Mouse (Mus musculus) thymus, postnatal 25 days (tissue): ENCODE results near the gene Grin1.
A peak's percentile ranks its signal among the peaks of the same experiment; 100 is the strongest.

ENCODE experiments used
- DNase-seq: peaks from one replicate; pipeline ENCODE4 v3.0.0; 2022

Grin1 gene

GRCm38 (mm10) chr2:25311491-25311891 is 7.5 kb downstream of the Grin1 start:
- DNase-seq: no peak

- no peak for DNase-seq
These were observed 8.0 kb downstream of the Grin1 start for GRCm38 (mm10) chr2:25310969-25311368.

- no peak for DNase-seq
These were observed 8.8 kb downstream of the Grin1 start for GRCm38 (mm10) chr2:25310180-25310579.

GRCm38 (mm10) chr2:25305587-25306359 is 13.2 kb downstream of the Grin1 start:
- DNase-seq: no peak

GRCm38 (mm10) chr2:25304657-25305541 is 14.1 kb downstream of the Grin1 start:
- DNase-seq: no peak

GRCm38 (mm10) chr2:25303931-25304656 is 14.9 kb downstream of the Grin1 start:
- DNase-seq: no peak

- DNase-seq: no peak
These were observed 15.5 kb downstream of the Grin1 start for GRCm38 (mm10) chr2:25303452-25303851.

- DNase-seq: no peak
These were observed 20.9 kb downstream of the Grin1 start for GRCm38 (mm10) chr2:25298046-25298445.

GRCm38 (mm10) chr2:25297093-25297492 is 21.9 kb downstream of the Grin1 start:
- no peak for DNase-seq

- no peak for DNase-seq
These were observed 25.3 kb downstream of the Grin1 start for GRCm38 (mm10) chr2:25293706-25294105.

- DNase-seq: peak; percentile 63
These were observed 26.1 kb downstream of the Grin1 start for GRCm38 (mm10) chr2:25292856-25293255.

GRCm38 (mm10) chr2:25292054-25292544 is 26.9 kb downstream of the Grin1 start:
- no peak for DNase-seq

GRCm38 (mm10) chr2:25291184-25292053 is 27.6 kb downstream of the Grin1 start:
- no peak for DNase-seq

GRCm38 (mm10) chr2:25290816-25291130 is 28.2 kb downstream of the Grin1 start:
- no peak for DNase-seq

GRCm38 (mm10) chr2:25290101-25290815 is 28.7 kb downstream of the Grin1 start:
- no peak for DNase-seq

GRCm38 (mm10) chr2:25289651-25290050 is 29.3 kb downstream of the Grin1 start, which contains the start of gene Lrrc26:
Lrrc26 (plus strand) TSS chr2:25289915.
- no peak for DNase-seq

- DNase-seq: no peak
These were observed 30.1 kb downstream of the Grin1 start for GRCm38 (mm10) chr2:25288734-25289345.

- DNase-seq: no peak
These were observed 30.9 kb downstream of the Grin1 start, which contains the start of gene Tmem210 for GRCm38 (mm10) chr2:25287927-25288649. Tmem210 (plus strand) TSS chr2:25288145.

GRCm38 (mm10) chr2:25286837-25287636 is 31.9 kb downstream of the Grin1 start:
- no peak for DNase-seq
